ENCODE assay signal across 14 mouse cellular contexts in genomic region chr2:132643161-132643560, GRCm38 (mm10). TPM values are rescaled to one million over a fixed set of nuclear protein-coding genes. Genes with fewer than 3 reads are reported as not detected.
DNase-seq lines count a peak whose midpoint lies in the region; ATAC-seq lines count a peak whose summit lies in the region.
"Had no signal": no experiment of that assay in that cellular context is flagged by ENCODE, and none has a peak within 500 bp of the region (broad histone marks: within the 10 kb centered on the region; RNA-seq: fewer than 3 reads in every experiment).

No protein-coding gene starts in this region.

- no peaks in the 10 kb centered on the region for H3K9me3 ChIP-seq in intestine, embryonic 15.5 days
- no peaks in the 10 kb centered on the region for H3K9me3 ChIP-seq in intestine, embryonic 16.5 days (ENCODE audit: control insufficient read depth, low read length)
- H3K9me3 ChIP-seq: limb, embryonic 10.5 days had no signal

- 46% methylated on average over 4 of the region's 4 CpGs for WGBS in intestine, embryonic 15.5 days
- 39% methylated on average over 4 of the region's 4 CpGs for WGBS in intestine, embryonic 16.5 days

- no peaks in the 10 kb centered on the region for H3K4me1 ChIP-seq in intestine, embryonic 15.5 days (replicated peaks)
- H3K4me1 ChIP-seq in intestine, embryonic 16.5 days (ENCODE audit: control insufficient read depth, insufficient read depth, low read length): no peaks in the 10 kb centered on the region
- H3K4me1 ChIP-seq: limb, embryonic 10.5 days had no signal

- peak; percentile 25; the same call in 1 of the 2 replicates for ATAC-seq in intestine, embryonic 15.5 days
- no peak for ATAC-seq in intestine, embryonic 16.5 days
- peak; percentile 90 for ATAC-seq in granulocyte monocyte progenitor cell, adult 5-6 weeks (replicated peaks; ENCODE audit: poor library complexity, severe bottlenecking)
- peak; percentile 78 for ATAC-seq in monocyte, adult 5-6 weeks (replicated peaks; ENCODE audit: insufficient number of reproducible peaks, low FRiP score, low TSS enrichment, poor library complexity, severe bottlenecking)

- no peaks in the 10 kb centered on the region for H3K36me3 ChIP-seq in intestine, embryonic 15.5 days
- H3K36me3 ChIP-seq in intestine, embryonic 16.5 days (ENCODE audit: control insufficient read depth, insufficient read depth, low read length): no peaks in the 10 kb centered on the region
- H3K36me3 ChIP-seq: limb, embryonic 10.5 days had no signal

- H3K9ac ChIP-seq in intestine, embryonic 15.5 days: no peak overlapping the region
- no peak overlapping the region for H3K9ac ChIP-seq in intestine, embryonic 16.5 days (ENCODE audit: low read depth, low read length)

- no peak overlapping the region for H3K4me3 ChIP-seq in intestine, embryonic 15.5 days (replicated peaks)
- H3K4me3 ChIP-seq in intestine, embryonic 16.5 days (ENCODE audit: low read length): no peak overlapping the region
- H3K4me3 ChIP-seq: limb, embryonic 10.5 days had no signal

- H3K4me2 ChIP-seq in intestine, embryonic 15.5 days (replicated peaks): no peak overlapping the region
- no peak overlapping the region for H3K4me2 ChIP-seq in intestine, embryonic 16.5 days (ENCODE audit: low read depth, low read length)

- H3K27me3 ChIP-seq in intestine, embryonic 15.5 days (replicated peaks): no peaks in the 10 kb centered on the region
- no peaks in the 10 kb centered on the region for H3K27me3 ChIP-seq in intestine, embryonic 16.5 days (replicated peaks; ENCODE audit: control insufficient read depth, insufficient read depth, low read length)

- peak; percentile 31 for DNase-seq in thymus, postnatal 0 days (ENCODE audit: low spot score)
- DNase-seq in Muller cell, postnatal 12 days (ENCODE audit: inconsistent ontology term): no peak
- no peak for DNase-seq in layer of hippocampus, postnatal 14 days (ENCODE audit: low spot score in 2 of 2)
- DNase-seq in left cerebral cortex, adult 9 months (ENCODE audit: low spot score in 2 of 2): no peak
- DNase-seq: adrenal gland, postnatal 36 days; cerebellum, adult 2 months; gastrocnemius, postnatal 10 days; kidney, adult 11 months; right cerebral cortex, postnatal 4 days had no signal

- no peak overlapping the region for H3K27ac ChIP-seq in intestine, embryonic 15.5 days
- H3K27ac ChIP-seq in intestine, embryonic 16.5 days (ENCODE audit: low read length): no peak overlapping the region
- H3K27ac ChIP-seq: limb, embryonic 10.5 days had no signal

RNA-seq across cellular contexts. Expression of gene Shld1, which starts 43.6 kb away (rescaled TPM):
- polyA plus RNA-seq in intestine, embryonic 15.5 days (2015; fragmentation: Nextera tagmentation; extraction: Ambion mirVana): 13.6 and 14.2 TPM in 2 replicates
- 13.7 and 15.2 TPM in 2 replicates for polyA plus RNA-seq in intestine, embryonic 16.5 days (2015; fragmentation: Nextera tagmentation; extraction: Ambion mirVana)
- 5.2 and 7.5 TPM in 2 replicates for total RNA-seq in granulocyte monocyte progenitor cell, adult 5-6 weeks (2014; fragmentation: Nextera tagmentation)
- 10.3 and 11.0 TPM in 2 replicates for total RNA-seq in granulocyte monocyte progenitor cell, adult 5-6 weeks (2017)
- 15.0 to 21.8 TPM (median 15.4 TPM) in 3 replicates for total RNA-seq in monocyte, adult 5-6 weeks (2017)
- 17.8 and 20.7 TPM in 2 replicates for polyA plus RNA-seq in thymus, postnatal 0 days (2015; fragmentation: Nextera tagmentation; extraction: Ambion mirVana)
- total RNA-seq in layer of hippocampus, postnatal 14 days (2021): 1 to 10 TPM; 9.1 to 9.7 TPM

RNA-seq across cellular contexts. Expression of gene Gpcpd1, which starts 55.6 kb away (rescaled TPM):
- 22.3 and 28.8 TPM in 2 replicates for polyA plus RNA-seq in intestine, embryonic 15.5 days (2015; fragmentation: Nextera tagmentation; extraction: Ambion mirVana)
- polyA plus RNA-seq in intestine, embryonic 16.5 days (2015; fragmentation: Nextera tagmentation; extraction: Ambion mirVana): 17.4 and 20.0 TPM in 2 replicates
- 19.9 and 26.1 TPM in 2 replicates for total RNA-seq in granulocyte monocyte progenitor cell, adult 5-6 weeks (2014; fragmentation: Nextera tagmentation)
- total RNA-seq in granulocyte monocyte progenitor cell, adult 5-6 weeks (2017): 24.4 and 24.5 TPM in 2 replicates
- 230 to 311 TPM (median 284 TPM) in 3 replicates for total RNA-seq in monocyte, adult 5-6 weeks (2017)
- polyA plus RNA-seq in thymus, postnatal 0 days (2015; fragmentation: Nextera tagmentation; extraction: Ambion mirVana): 48.1 and 52.3 TPM in 2 replicates
- 100 to 1,000 TPM; 101 to 116 TPM for total RNA-seq in layer of hippocampus, postnatal 14 days (2021)
